Mouse (Mus musculus) heart, adult 2 months (tissue): ENCODE data around the gene Myo15.

Source experiments
- CTCF ChIP-seq: fragments of 200-600 bp; IDR thresholded peaks from 2 replicates; pipeline ENCODE4 v1.8.1; 2022; ENCODE audit warnings: antibody characterized with exemption, mild to moderate bottlenecking, moderate library complexity
- EP300 ChIP-seq: fragments of 200-500 bp; IDR thresholded peaks from 2 replicates; pipeline ENCODE4 v1.6.1; 2011; ENCODE audit warnings: low read depth, low read length, control low read depth; ENCODE audit not compliant: insufficient read depth
- POLR2A ChIP-seq: fragments of 200-500 bp; IDR thresholded peaks from 2 replicates; pipeline ENCODE4 v1.6.1; 2011; ENCODE audit warnings: mild to moderate bottlenecking, low read depth, low read length, control low read depth; ENCODE audit not compliant: insufficient read depth

DNA sequence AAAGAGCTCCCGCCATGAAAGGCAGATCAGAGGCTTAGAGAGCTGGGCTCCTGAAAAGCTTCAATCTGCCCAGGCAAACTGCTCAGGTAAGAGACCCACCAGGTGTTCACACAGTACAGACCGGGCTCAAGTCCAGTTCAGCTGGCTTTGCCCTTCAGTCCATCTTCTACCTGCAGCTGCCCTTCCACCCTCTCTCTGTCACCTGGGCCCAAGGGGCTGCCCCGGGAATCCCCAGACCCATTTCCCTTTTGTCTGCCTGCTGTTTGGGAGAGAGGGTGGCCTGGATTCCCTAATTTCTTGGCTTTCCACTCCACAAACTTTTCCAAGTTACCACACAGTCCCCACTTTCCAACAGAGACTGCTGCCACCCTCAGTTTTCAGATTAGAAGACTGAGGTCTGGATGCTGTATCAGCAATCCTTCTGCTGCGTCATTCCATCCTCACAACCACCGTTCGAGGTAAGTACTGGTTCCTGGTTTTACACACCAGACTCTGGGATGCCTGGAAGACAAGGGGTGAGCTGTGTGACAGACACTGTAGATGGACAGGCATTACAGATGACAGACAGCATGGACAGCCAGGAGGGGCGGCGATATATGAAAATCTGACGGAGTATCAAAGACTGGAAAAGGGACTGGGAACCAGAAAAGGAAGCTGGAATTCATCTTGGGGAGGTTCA, 67.2 kb downstream of the Myo15 start, which contains the start of gene Alkbh5:
- no peak for TF ChIP-seq EP300
- no peak for TF ChIP-seq CTCF
- TF ChIP-seq POLR2A = no peak
